Mouse (Mus musculus): ENCODE results near the gene Alkbh5. TPM values are rescaled to one million over a fixed set of nuclear protein-coding genes. Genes with fewer than 3 reads are reported as not detected.
A peak's percentile ranks its signal among the peaks of the same experiment; 100 is the strongest.

The Alkbh5 gene
- 10 to 100 TPM; 30.9 to 32.3 TPM for total RNA-seq (2021)

DNA sequence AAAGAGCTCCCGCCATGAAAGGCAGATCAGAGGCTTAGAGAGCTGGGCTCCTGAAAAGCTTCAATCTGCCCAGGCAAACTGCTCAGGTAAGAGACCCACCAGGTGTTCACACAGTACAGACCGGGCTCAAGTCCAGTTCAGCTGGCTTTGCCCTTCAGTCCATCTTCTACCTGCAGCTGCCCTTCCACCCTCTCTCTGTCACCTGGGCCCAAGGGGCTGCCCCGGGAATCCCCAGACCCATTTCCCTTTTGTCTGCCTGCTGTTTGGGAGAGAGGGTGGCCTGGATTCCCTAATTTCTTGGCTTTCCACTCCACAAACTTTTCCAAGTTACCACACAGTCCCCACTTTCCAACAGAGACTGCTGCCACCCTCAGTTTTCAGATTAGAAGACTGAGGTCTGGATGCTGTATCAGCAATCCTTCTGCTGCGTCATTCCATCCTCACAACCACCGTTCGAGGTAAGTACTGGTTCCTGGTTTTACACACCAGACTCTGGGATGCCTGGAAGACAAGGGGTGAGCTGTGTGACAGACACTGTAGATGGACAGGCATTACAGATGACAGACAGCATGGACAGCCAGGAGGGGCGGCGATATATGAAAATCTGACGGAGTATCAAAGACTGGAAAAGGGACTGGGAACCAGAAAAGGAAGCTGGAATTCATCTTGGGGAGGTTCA is at the start of gene Alkbh5:
Gene Alkbh5 (plus strand): TSS at position 202 of the 679 bp plus-strand sequence.
- intact Hi-C loops (cut with DNase I) = no loop called here
- DNase-seq = no peak

GRCm38 (mm10) chr11:60492726-60493125 is 43.5 kb upstream of the Alkbh5 start:
- intact Hi-C loops (cut with DNase I) = no loop called here
- no peak for DNase-seq

DNA sequence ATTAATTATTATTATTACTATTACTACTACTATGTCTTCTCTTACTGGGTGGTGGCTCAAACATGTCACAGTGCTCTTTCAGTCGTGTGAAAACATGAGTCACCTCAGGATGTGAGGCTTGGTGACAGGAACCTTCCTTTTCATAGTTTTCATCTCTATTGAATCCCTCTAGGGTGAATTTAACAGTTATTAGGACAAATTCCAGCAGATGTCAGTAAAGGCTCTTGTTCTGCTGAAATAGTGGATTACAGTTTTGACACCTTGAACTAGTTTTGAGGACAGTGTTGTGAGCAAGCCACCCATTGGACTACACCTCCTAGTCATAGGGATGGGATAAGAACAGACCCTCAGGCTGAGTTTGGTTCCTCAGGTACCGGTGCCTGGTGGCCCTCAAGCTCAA is 40.5 kb upstream of the Alkbh5 start:
- DNase-seq = no peak
- intact Hi-C loops (cut with DNase I) = no loop called here

- intact Hi-C loops (cut with DNase I) = no loop called here
- DNase-seq = no peak
Measured at GRCm38 (mm10) chr11:60507281-60507680, 28.9 kb upstream of the Alkbh5 start.

GRCm38 (mm10) chr11:60508950-60509349 is 27.2 kb upstream of the Alkbh5 start:
- no peak for DNase-seq
- intact Hi-C loops (cut with DNase I) = no loop called here

DNA sequence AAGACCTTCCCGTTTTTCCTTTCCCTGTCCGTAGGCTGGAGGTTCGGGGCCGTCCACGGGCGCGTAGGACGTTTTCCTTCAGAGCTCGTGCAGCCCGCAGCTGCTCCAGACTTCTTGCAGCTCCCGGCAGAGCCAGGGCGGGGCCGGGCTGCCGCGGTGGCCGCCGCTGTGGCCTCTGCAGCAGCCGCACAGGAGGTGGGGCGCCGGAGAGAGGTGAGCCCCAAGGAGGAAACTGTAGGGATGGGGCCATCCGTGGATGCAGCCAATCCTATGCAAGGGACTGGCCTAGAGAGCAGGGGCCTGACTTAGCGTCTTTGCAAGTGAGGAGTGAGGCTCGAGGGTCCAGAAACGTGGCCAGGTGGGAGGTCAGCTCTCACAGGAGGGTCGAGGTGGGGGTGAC is 26.7 kb upstream of the Alkbh5 start:
- intact Hi-C loops (cut with DNase I) = no loop called here
- DNase-seq = no peak

GRCm38 (mm10) chr11:60511893-60512292 is 24.3 kb upstream of the Alkbh5 start:
- intact Hi-C loops (cut with DNase I) = no loop called here
- no peak for DNase-seq

DNA sequence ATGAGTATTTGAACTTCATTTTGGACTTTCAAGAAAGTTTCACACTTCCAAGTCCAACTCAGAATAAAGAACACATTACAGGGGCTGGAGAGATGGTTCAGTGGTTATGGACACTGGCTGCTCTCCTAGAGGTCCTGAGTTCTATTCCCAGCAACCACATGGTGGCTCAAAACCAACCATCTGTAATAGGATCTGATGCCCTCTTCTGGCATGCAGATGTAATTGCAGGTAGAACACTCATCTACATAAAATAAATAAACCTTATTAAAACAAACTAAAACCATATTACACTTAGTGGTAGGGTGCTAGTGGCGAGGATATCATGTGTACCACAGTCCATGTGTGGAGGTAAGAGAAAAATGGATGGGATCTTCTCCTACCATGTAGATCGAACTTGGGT is 23.7 kb upstream of the Alkbh5 start:
- intact Hi-C loops (cut with DNase I) = no loop called here
- DNase-seq = no peak

DNA sequence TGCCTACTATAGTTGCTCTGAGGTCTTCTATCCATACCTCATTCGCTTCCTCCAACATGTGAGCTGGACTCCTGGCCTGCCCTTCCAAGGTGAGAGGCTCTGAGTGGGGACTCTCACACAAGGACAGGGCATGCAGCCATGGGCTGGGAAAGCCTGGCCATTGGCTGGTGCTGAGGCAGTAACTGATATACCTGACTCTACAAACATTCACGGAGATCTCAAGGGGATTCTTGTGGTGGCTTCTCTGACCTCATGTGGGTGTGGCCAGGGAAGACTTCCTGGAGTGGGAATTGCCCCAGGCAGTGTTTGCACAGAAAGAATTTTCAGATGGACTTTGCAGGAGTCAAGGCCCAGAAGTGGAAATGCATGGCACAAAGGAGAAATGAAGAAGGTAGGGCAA is 21.2 kb upstream of the Alkbh5 start:
- intact Hi-C loops (cut with DNase I) = no loop called here
- DNase-seq = no peak

DNA sequence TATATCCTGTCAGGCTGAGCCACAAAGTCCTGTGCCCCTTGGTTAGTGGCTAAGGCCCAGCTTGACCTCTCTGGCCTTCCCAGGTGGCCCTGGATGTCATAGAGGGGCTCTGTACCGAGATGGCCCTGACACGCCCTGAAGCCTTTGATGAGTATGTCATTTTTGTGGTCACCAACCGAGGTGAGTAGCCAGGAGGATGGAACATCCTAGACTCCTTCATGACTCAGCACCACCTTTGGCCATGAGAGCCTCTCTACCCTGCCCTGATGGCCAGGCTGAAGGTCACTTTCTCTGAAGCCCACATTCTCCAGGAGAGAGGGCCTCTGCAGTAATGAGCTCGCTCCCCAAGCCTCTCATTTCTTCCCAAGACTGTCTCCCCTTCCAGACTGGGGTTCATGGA is 17.9 kb upstream of the Alkbh5 start:
- intact Hi-C loops (cut with DNase I) = no loop called here
- DNase-seq = no peak

- intact Hi-C loops (cut with DNase I) = no loop called here
- DNase-seq = no peak
Measured at GRCm38 (mm10) chr11:60522027-60522426, 14.2 kb upstream of the Alkbh5 start.

DNA sequence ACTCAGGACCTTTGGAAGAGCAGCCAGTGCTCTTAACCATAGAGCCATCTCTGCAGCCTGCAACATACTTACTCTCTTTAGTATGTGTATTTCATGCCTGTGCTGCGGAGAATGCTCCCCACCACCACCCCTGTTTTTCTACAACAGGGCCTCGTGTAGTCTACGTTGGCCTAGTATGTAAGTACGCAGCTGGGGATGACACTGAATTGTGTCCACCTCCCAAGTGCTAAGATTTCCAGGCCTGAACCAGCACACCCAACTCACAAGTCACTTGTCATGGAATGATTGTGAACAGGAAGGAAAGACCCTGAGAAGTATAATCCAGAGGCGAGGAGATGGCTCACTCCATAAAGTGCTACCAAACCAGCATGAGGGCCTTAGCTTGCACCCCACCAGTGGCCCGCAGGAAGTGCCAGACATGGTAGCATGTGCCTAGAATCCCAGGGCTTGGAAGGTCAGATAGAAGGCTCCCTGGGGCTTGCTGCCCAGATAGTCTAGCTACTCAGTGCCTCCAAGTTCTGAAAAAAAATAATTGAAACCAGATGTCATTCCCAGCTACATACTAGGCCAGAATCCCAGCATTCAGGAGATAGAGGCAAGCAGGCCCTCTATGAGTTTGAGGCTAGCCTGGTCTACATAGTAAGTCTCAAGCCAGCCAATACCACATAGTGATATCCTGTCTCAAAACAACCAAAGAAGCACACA is 13.4 kb upstream of the Alkbh5 start:
- DNase-seq = no peak
- intact Hi-C loops (cut with DNase I) = no loop called here

DNA sequence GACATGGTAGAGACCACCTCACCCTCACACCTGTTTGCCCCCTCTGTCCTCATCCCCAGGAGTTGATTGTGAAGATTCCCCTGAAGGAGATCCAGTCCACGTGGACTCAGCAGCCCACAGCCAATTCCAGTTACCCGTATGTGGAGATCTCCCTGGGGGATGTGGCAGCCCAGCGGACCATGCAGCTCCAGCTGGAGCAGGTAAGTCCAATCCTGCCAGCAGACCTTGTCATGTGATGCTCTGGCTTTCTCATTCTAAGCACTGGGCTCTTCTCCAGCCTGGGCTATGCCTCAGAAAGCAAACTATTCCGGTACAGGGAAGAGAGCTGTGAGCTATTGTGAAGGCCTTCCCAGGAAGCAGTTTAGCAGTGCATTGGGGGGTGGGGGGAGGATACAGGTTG is 9.7 kb upstream of the Alkbh5 start:
- DNase-seq = no peak
- intact Hi-C loops (cut with DNase I) = no loop called here

- DNase-seq = no peak
- intact Hi-C loops (cut with DNase I) = no loop called here
Measured at GRCm38 (mm10) chr11:60535676-60536075, 505 bp upstream of the Alkbh5 start.

- DNase-seq = peak; percentile 96
- intact Hi-C loops (cut with DNase I) = no loop called here
Measured at GRCm38 (mm10) chr11:60536859-60537467, 782 bp downstream of the Alkbh5 start.

GRCm38 (mm10) chr11:60537468-60538347 is 1.5 kb downstream of the Alkbh5 start:
- DNase-seq = peak; percentile 98
- intact Hi-C loops (cut with DNase I) = no loop called here

GRCm38 (mm10) chr11:60538371-60539281 is 2.4 kb downstream of the Alkbh5 start:
- intact Hi-C loops (cut with DNase I) = no loop called here
- peak; percentile 26 for DNase-seq

DNA sequence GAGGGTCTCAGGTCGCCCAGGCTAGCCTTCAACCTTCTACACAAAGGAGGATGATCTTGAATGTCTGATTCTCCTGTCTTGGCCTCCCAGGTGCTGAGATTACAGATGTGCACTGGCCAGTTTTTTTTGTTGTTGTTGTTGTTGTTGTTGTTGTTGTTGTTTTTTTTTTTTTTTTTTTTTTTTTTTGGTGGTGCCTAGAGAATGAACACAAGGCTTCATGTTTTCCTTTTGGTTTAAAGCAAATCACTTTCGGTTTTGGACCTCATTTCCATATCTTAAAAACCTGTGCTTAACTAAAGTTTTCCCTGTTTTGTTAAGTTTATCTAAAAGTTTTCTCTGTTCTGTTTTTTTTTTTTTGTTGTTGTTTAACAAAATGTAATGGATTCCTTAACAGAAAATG is 3.4 kb downstream of the Alkbh5 start:
- intact Hi-C loops (cut with DNase I) = no loop called here
- DNase-seq = no peak

GRCm38 (mm10) chr11:60540002-60540610 is 3.9 kb downstream of the Alkbh5 start:
- no peak for DNase-seq
- intact Hi-C loops (cut with DNase I) = loop anchor here (10.0 kb wide), 1 partner anchor 85 kb away; the partner anchor contains the start of gene Drg2
